Mouse (Mus musculus): ENCODE measurements at regions not wholly inside any gene's neighbourhood (a gene's known extent, or its start where the extent isn't known, plus 50 kb on each side); places are given as distances from the start of the nearest gene placed in this dataset.
"Not testable (repeated sequence)": the region's sequence is repeated elsewhere in the genome, so short reads cannot be mapped to it uniquely, and the experiment has no call there.

DNA sequence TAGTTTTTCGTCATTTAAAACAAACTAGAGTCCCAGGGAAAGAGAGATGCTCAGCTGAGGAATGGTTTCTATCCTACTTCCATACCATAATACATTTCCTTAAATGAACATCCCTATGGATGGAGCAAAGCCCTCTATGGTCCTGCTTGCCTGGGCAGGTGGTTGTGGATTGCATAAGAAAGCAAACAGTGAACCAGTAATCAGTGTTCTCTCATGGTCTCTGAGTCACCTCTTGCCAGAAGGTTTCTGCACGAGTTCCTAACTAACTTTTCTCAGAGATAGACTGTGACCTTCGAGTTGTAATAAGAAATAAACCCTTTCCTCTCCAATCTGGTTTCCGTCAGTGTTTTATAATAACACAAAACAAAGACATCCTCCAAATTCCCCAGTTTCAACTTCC, 62.9 kb upstream of the Bet1 start:
- DNase-seq (ENCODE audit: low read depth, low spot score): no peak

DNA sequence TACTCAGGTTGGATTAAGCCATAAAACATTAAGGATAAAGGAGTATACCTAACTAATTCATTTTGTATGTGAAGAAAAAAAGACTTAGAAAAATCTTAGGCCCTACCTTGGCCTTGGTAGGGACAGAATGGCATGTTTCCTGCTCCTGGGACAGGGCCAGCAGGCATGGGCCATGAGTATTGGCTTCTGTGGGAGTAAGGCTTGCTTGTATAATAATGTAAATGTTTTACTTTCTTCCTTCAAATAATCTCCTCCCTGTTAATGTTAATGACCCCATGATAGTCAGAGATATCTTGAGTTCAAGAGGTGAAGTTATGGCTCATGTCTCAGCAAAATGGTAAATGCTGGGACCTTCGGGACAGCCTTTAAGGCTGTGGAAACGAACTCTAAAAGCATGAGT, 71.5 kb upstream of the Bet1 start:
- DNase-seq (ENCODE audit: low read depth, low spot score): no peak

DNA sequence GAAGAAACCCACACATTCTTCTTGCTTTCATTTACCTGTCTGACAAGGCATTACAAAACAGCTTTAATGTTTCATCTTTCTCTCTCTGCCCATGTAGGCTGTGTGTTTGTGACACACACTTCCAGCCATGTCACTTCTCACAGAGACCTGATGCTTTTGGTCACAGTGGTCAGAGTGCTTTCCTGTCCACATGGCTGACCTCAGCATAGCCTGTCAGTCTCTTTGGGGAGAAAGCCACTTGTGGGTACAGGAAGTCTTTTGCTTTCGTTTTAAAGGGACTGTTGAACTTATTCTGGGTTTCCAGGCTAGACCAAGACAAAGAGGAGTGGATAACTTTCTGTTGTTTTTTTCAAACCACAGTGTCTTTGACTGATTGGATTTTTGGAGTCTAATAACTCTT, 77.0 kb upstream of the Bet1 start:
- no peak for DNase-seq (ENCODE audit: low read depth, low spot score)

DNA sequence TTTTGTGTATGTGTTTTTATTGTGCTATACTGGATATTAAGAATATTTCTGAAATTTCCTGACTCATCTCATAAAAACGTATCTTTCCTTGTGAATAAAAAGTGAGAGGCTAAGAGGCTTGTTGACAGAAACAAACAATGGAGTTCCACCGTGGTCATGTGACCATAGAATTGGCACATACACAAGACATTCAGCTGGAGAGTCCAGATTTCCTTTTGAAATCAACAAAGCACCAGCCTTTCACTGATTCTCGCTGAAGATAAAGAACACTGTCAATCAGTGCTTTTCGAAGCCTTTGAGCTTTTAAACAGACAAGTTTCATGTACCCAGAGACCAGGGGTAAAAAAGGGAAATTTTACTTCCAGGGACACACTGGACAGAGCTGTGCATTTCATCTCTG, 80.3 kb upstream of the Bet1 start:
- no peak for DNase-seq (ENCODE audit: low read depth, low spot score)

DNA sequence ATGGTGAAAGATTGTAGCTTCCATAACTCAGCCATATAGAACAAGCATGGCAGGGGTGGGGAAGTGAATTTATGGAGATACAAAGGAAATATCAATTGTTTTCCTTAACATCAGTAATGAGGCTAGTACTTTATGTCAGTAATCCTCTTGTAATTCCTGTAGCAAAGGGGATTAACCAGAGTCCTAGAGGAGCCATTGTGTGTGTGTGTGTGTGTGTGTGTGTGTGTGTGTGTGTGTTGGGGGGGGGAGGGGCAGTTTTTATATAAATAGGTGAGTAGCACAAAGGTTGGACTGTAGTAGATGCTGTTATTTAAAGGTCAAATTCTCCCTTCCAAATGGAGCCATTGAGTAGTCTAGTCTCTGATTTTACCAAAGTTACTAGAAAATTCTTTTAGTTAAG, 81.0 kb upstream of the Bet1 start:
- no peak for DNase-seq (ENCODE audit: low read depth, low spot score)

DNA sequence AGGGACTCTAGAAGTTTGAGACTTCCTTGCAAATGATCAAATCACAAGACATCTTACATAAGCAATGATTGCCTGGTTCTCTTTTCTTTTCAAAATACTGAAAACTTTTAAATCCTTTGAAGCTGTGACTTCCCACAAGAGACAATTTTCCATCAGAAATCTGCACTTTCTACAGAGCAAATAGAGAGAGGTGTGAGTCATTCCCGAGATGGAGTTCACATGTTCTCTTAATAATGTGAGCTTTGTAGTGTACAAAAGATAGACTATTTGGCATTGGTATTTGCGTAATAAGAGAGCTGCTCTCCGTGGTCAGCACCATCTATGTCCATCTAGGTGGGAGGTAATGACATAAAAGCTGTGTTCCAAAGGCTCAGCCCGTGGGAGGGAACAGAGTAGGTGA, 84.8 kb upstream of the Bet1 start:
- no peak for DNase-seq (ENCODE audit: low read depth, low spot score)

DNA sequence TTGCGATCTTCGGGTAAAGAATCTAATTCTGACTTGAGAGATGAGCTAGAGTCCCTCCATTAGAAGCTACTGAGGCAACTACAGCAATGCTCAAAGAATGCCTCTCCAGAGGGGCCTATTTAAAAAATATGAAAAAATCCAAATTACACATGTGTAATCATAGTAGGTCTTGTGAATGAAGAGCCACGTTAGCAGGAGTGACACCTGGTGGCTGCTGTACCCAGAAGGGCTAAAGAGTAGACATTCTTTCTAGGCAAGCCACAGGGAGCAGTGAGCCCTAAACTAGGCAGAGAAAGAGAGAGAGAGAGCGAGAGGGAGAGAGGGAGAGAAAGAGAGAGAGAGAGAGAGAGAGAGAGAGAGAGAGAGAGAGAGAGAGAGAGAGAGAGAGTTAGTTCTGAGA, 100.9 kb upstream of the Bet1 start:
- DNase-seq (ENCODE audit: low read depth, low spot score): no peak

DNA sequence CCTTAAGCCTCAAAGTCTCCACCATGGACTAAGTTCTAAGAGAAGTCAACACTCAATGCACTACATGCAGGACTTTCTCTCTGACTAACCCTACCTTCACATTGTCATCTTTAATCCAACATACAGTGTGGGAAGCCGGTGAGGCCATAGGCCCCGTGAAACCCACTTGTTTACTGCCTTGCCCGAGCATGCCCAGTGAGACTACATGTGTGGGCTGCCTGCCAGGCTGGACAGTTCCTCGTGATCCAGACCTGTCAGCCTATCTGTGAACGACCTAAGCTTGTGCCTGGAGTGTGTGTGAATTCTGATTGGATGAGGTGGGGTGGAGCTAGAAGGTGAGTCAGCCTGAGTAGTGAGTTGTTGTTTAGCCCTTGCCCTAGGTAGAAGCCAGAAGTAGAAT, 104.2 kb upstream of the Bet1 start:
- DNase-seq (ENCODE audit: low read depth, low spot score): not testable (repeated sequence)

DNA sequence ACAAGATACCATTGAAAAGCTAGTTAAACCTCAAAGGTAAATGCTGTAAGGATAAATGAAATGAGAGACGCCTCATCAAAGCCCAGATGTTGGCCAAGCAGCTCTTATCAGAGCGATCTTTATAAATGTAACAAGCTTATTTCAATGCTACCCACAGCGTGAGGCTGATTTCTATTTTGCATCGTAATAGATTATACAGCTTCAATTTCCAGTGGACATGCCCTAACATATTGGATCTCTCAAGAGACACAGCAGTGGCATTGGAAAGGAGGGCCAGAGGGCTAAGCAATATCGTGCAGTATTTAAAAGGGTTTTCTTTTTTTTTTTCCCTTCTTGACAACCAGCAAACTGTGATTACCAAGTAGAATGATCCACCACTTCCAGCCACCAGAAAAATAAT, 106.5 kb upstream of the Bet1 start:
- no peak for DNase-seq (ENCODE audit: low read depth, low spot score)

DNA sequence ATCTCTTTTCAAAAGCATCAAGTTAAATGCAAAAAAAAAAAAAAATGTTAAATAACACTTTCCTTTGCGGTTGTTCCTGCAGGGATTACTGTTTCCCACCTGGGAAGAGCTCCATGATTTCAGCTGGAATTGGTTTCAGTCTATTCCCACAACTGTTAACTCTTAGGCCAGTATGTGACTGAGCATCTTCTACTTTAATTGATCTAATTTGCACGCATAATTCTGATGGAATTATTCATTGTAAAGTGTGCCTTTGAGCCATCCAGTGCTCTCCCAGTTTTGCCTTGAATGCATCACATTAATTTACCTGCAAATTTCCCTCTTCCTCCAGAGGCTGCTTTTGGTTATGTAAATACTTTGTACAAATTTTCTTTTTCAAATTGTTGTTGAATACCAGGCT, 114.4 kb upstream of the Bet1 start:
- DNase-seq (ENCODE audit: low read depth, low spot score): no peak

DNA sequence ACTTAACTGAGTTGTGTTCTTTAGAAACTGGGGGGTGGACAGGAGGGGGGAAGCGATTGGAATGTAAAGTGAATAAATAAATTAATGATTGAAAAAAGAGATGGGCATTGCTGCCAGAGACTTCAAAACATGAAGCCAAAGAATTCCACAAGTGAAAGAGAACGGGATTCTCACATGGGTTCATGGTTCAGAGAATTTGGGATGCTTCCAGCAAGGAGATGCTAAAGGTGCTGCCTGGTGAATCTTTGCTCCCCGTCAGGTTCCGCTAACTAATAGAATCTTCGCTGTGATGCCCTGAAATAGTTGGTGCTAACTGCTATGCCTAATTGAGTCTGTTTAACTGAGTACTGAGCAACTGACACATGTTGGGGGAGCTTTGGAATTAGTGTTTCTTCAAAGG, 118.9 kb upstream of the Bet1 start:
- DNase-seq (ENCODE audit: low read depth, low spot score): no peak

DNA sequence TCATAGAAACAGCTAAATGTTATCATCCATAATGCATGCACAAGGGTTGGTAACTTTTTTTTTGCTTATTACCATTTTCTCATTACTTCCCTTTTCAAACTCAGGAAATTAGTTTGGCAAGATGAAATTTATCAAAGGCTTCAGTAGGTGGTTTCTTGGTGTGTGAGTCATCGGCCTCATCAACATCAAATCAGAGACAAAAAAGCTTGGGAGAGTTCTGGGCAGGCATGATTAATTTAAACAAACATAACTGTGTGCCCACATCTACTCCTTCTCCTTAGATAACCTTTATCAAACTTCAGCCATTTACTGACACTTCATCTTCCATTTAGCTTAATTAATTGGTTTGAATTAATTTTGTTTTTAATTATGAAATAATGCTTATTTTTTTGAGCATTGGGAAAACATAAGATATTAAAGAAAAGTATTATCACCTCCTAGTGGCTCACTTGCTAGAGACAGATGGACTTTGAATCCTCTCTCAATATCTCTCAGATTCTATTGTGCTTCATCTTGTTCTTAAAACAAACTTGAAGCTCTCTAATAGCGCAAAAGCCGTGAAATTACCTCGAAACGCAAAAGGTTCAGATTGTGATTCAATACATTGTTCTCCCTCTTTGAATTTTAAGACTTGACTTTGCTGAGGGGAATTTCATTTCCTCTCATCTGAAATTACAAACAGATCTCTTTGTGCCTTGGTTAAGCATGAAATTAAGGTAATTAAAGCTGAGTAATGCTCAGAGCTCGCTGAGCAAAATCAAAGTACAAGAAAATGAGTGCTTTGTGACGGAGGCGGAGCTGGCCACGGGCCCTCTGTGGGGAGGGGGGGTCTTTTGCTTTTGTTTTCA, 158.7 kb upstream of the Bet1 start:
- no peak for DNase-seq (ENCODE audit: low read depth, low spot score)

DNA sequence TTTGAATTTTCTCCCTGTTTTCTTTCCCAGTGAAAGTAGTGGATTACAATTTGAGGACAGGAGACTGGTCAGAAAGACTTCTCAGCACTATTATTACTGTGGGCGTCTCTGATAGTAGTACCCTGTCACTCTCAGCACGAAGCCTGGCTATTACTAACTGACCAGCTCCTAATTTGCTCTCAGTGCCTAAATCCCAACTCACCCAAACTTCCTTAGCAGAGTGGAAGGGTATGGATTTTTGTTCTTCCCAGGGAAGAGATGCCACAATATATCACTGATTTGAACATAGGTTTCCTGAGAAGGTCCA, 159.3 kb upstream of the Bet1 start:
- DNase-seq (ENCODE audit: low read depth, low spot score): no peak

DNA sequence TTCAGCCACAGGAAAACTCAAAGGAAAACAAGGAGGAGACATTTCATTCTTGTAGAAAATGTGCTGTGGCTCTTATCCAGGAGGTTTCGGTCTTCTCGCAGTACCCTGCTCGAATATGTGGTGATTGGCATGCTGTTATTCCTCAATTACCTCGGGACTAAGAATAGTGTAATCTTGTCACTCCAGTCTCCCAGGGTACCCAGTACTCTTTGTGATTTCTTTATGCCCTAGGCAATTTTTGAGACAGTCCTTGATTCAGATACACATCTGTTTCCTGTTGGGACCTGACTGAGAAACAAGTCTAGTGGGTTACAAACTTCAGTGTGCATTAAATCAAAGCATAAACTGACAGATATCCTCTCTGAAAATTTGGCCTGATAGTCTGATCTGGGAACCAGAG, 189.8 kb upstream of the Bet1 start:
- no peak for DNase-seq (ENCODE audit: low read depth, low spot score)

DNA sequence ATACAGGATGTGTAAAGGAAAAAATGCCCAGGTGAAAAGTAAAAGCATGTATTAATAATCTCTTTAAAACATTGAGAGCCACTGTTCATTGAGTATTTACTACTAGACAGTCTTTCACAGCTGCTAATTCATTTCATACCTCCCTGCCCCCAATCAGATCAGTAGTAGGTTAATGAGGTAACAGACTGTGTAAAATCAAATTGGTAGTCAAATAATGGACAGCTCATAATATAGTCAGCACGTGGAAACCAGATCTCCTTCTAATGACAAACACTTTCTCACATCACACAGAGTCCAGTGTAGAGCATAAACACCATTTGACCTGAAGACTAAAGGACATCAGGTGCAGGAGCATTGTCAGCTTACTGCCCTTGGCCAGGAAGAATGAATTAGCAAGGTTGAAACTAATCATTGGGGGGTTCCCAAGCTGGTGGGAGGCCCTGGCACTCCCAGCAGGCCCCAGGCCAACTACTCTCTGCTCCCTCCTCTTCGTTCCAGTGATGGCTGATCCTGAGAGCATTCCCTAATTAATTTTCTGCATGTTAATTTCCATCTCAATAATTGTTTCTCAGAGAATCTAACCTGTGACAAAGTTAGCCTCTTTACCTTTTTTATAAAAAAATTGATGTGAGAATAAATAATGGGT, 190.6 kb upstream of the Bet1 start:
- no peak for DNase-seq (ENCODE audit: low read depth, low spot score)

DNA sequence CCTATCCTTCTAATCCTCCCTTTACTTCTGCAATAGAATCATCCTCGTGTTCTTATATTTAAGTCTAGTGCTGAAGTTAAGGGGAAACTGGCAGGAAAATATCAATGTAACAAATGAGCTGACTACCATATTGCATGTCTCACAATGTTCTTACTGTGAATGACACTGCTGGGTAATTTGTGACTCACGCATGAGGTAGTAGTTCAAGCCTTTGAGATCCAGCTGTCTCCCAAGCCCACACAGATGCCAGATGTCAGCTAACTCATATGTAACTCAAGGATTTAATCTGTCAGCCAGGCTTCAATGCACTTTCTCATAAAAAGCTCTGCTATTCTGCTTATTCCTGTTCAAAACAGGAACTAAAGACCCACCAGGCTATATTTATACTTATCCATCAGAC, 204.6 kb upstream of the Bet1 start:
- DNase-seq (ENCODE audit: low read depth, low spot score): no peak

DNA sequence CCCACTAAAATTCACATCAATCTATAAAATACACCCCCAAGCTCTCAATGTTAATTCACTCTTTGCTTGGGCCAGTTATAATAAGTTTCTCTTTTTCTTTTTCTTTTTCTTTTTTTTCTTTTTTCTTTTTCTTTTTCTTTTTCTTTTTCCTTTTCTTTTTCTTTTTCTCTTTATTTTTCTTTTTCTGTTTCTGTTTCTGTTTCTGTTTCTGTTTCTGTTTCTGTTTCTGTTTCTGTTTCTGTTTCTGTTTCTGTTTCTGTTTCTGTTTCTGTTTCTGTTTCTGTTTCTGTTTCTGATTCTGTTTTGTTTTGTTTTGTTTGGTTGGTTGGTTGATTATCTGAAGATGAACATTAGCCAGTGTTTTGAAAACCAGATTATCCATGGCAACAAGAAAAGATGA, 201.2 kb upstream of the Col1a2 start:
- not testable (repeated sequence) for DNase-seq (ENCODE audit: low read depth, low spot score)

DNA sequence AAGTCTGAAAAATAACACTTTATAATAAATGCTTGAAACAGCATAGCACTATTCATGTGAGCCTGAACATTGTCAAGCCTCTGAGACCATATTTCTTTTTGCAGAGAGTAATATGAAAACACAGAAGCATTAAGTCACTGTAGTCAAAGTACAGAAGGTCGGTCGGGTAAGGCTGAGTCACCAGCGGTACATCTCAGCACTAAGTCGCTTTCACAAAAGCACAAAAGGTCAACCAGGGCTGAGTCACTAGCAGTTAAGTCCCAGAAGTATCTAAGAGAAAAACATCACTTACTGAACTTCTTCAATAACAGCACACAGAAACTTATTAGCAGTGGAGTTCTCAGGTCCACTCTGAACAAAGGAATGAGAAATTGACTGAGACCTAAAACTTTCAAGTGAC, 154.7 kb upstream of the Col1a2 start:
- DNase-seq (ENCODE audit: low read depth, low spot score): no peak

DNA sequence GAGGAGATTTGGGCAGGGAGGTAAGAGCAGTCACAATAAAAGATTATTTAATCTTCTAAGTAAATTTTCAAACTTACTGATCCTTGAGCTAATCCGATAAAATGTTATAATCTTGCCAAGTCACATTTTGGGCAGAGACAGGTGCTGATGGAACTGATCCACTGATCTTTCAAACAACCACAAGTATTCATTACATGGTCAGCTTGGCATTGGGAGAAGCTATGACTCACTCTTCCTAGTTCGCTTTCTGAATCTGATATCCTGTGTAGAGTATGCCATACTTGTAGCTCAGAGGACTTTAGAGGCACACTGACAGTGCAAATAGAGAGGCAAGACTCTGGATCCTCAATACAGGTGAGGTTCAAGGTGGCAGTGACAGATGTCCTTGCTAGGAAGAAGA, 142.4 kb upstream of the Col1a2 start:
- no peak for DNase-seq (ENCODE audit: low read depth, low spot score)

DNA sequence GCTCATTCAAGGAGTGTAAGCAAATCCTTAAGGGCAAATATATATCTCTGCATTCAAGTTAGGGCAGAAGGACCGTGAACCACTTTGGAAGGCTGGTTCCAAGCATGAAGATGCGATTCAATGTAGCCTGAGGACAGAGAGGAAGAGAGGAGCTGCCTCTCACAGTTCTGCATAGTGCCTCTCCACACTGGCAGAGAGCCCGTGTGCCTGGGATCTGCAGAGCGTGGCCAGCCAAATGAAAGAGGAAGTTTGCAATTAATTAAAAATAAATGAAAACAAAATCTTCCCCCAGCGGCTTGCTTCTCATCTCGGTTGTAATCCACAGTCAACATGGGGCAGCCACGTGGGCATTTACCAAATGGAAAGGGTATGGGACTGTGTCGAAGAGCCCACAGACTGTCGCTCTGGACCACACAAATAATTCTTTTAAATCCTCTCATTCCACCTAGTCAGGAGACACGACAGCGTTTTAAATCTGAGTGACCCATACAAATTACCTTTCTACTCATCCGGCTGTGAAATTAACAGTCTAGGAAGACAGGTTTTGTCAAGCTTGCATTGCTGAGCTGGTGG, 129.1 kb upstream of the Col1a2 start:
- DNase-seq (ENCODE audit: low read depth, low spot score): no peak

DNA sequence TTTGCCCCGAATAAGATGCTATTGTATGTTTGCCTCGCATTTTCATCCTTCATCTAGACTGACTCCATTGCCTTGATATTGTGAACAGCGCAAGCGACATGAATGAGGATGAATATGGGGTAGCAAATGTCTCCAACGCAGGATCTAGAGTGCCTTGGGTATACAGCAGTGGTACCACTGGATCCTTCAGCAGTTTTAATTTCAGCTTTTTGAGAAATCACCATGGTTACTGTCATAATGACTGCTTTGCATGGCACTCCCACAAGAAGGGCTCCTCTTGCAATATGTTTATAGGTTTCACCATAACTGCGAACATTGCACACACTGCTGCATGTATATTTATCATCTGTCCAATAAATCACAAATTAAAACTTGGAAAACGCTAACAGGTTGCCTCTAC, 107.8 kb upstream of the Col1a2 start:
- no peak for DNase-seq (ENCODE audit: low read depth, low spot score)

DNA sequence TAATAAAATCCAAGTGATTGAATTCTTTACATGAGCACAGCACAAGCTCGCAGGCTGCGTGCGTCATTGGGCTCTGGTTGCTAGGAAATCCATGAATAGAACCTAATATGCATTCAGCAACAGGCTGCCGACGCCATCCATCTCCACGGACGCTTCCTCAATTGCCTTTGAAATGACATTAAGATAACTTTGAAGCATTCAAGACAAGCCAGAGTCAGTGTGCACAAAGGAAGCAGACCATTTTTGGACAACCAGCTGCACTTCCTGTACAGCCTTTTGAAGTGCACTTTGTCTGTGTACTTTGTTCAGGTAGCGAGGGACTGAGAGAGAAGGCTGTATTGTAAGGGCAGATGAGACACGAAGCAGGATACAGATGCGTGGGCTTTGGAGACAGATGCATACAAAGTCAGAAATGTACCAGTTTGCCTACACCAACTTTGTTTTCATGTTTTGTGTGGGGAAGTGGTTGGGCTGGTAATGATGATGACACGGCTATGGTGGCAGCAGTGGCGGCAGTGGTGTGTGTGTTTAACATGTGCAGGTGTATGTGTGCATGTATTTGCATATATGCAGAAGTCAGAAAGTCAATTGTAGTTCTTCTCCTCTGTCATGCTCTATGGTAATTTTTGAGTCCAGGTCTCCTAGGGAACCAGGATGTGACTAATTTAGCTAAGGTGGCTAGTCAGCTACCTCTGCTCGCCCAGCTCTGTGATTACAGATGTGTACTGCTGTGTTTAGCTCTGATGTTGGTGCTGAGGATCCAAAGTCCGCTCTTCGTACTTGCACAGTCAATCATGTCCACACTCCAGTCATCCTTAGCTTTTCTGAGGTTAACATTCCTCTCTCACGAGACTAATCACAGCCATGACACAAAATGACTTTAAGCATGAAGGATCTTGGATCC, 106.7 kb upstream of the Col1a2 start:
- DNase-seq (ENCODE audit: low read depth, low spot score): no peak
